Mouse (Mus musculus): ENCODE results near the gene Cep104. TPM values are rescaled to one million over a fixed set of nuclear protein-coding genes. Genes with fewer than 3 reads are reported as not detected.

The Cep104 gene
- total RNA-seq, 1 experiment from 2014 or later = 3.7 TPM

GRCm38 (mm10) chr4:154025641-154026440 is 50.8 kb downstream of the Cep104 start, which contains the start of gene Smim1:
Smim1 (minus strand) TSS chr4:154026230.
- ATAC-seq (replicated peaks; ENCODE audit: insufficient number of reproducible peaks, low FRiP score, low TSS enrichment, poor library complexity, severe bottlenecking) = no peak

- no peak for ATAC-seq (replicated peaks; ENCODE audit: insufficient number of reproducible peaks, low FRiP score, low TSS enrichment, poor library complexity, severe bottlenecking)
Measured at GRCm38 (mm10) chr4:154026441-154026761, 51.4 kb downstream of the Cep104 start.

GRCm38 (mm10) chr4:154028066-154028465 is 53.1 kb downstream of the Cep104 start:
- ATAC-seq (replicated peaks; ENCODE audit: insufficient number of reproducible peaks, low FRiP score, low TSS enrichment, poor library complexity, severe bottlenecking) = no peak

GRCm38 (mm10) chr4:154028646-154029045 is 53.7 kb downstream of the Cep104 start:
- no peak for ATAC-seq (replicated peaks; ENCODE audit: insufficient number of reproducible peaks, low FRiP score, low TSS enrichment, poor library complexity, severe bottlenecking)

GRCm38 (mm10) chr4:154037123-154037522 is 62.1 kb downstream of the Cep104 start:
- no peak for ATAC-seq (replicated peaks; ENCODE audit: insufficient number of reproducible peaks, low FRiP score, low TSS enrichment, poor library complexity, severe bottlenecking)

- ATAC-seq (replicated peaks; ENCODE audit: insufficient number of reproducible peaks, low FRiP score, low TSS enrichment, poor library complexity, severe bottlenecking) = no peak
Measured at GRCm38 (mm10) chr4:154042577-154042976, 67.6 kb downstream of the Cep104 start, which contains the start of gene Ccdc27. Ccdc27 (minus strand) TSS chr4:154042677.

- ATAC-seq (replicated peaks; ENCODE audit: insufficient number of reproducible peaks, low FRiP score, low TSS enrichment, poor library complexity, severe bottlenecking) = no peak
Measured at GRCm38 (mm10) chr4:154045837-154046236, 70.8 kb downstream of the Cep104 start.

- ATAC-seq (replicated peaks; ENCODE audit: insufficient number of reproducible peaks, low FRiP score, low TSS enrichment, poor library complexity, severe bottlenecking) = no peak
Measured at GRCm38 (mm10) chr4:154051401-154051800, 76.4 kb downstream of the Cep104 start.

- ATAC-seq (replicated peaks; ENCODE audit: insufficient number of reproducible peaks, low FRiP score, low TSS enrichment, poor library complexity, severe bottlenecking) = no peak
Measured at GRCm38 (mm10) chr4:154053065-154053464, 78.1 kb downstream of the Cep104 start.

- ATAC-seq (replicated peaks; ENCODE audit: insufficient number of reproducible peaks, low FRiP score, low TSS enrichment, poor library complexity, severe bottlenecking) = no peak
Measured at GRCm38 (mm10) chr4:154055482-154055881, 80.5 kb downstream of the Cep104 start.

- ATAC-seq (replicated peaks; ENCODE audit: insufficient number of reproducible peaks, low FRiP score, low TSS enrichment, poor library complexity, severe bottlenecking) = no peak
Measured at GRCm38 (mm10) chr4:154056046-154056445, 81.1 kb downstream of the Cep104 start.

GRCm38 (mm10) chr4:154056661-154057060 is 81.7 kb downstream of the Cep104 start:
- no peak for ATAC-seq (replicated peaks; ENCODE audit: insufficient number of reproducible peaks, low FRiP score, low TSS enrichment, poor library complexity, severe bottlenecking)

GRCm38 (mm10) chr4:154057696-154058095 is 82.7 kb downstream of the Cep104 start:
- ATAC-seq (replicated peaks; ENCODE audit: insufficient number of reproducible peaks, low FRiP score, low TSS enrichment, poor library complexity, severe bottlenecking) = no peak

Other genes starting within 250 kb of the Cep104 start
- gene A430005L14Rik, start 18.0 kb upstream of the Cep104 start, total RNA-seq (2017) = 27.5 to 38.1 TPM (median 30.3 TPM) in 3 replicates
- gene Dffb, start 68 bp upstream of the Cep104 start, total RNA-seq (2017) = 15.3 to 16.6 TPM (median 15.4 TPM) in 3 replicates
- gene Lrrc47, start 36.5 kb downstream of the Cep104 start, total RNA-seq (2017) = 43.7 to 56.2 TPM (median 54.8 TPM) in 3 replicates
- 0.10 to 1.1 TPM (median 0.49 TPM) in 3 replicates for gene Smim1, start 51.0 kb downstream of the Cep104 start, total RNA-seq (2017)
- not detected in 3 replicates for gene Ccdc27, start 67.5 kb downstream of the Cep104 start, total RNA-seq (2017)
- gene Trp73, start 165.0 kb downstream of the Cep104 start, total RNA-seq (2017) = not detected in 3 replicates
- 8.2 to 15.0 TPM (median 14.1 TPM) in 3 replicates for gene Wrap73, start 167.2 kb downstream of the Cep104 start, total RNA-seq (2017)
- gene Tprgl, start 185.5 kb downstream of the Cep104 start, total RNA-seq (2017) = 73.1 to 107 TPM (median 99.0 TPM) in 3 replicates
- gene Megf6, start 195.5 kb downstream of the Cep104 start, total RNA-seq (2017) = not detected in 3 replicates